Mouse (Mus musculus) limb, embryonic 10.5 days (tissue): ENCODE measurements at regions not wholly inside any gene's neighbourhood (a gene's known extent, or its start where the extent isn't known, plus 50 kb on each side); places are given as distances from the start of the nearest gene placed in this dataset.

Experiments used
- DNase-seq: peaks from one replicate; pipeline ENCODE4 v3.0.0-alpha.2; 2017; ENCODE audit warnings: low spot score
- H3K27ac ChIP-seq: fragments of 300-500 bp; sonication (generic); 2 replicates; pipeline ENCODE4 v1.5.1; 2016; ENCODE audit warnings: mild to moderate bottlenecking
- H3K27me3 ChIP-seq: fragments of 300-500 bp; sonication (generic); 2 replicates; pipeline ENCODE4 v1.6.1; 2016; ENCODE audit warnings: low read depth, mild to moderate bottlenecking; ENCODE audit not compliant: poor library complexity, severe bottlenecking
- H3K36me3 ChIP-seq: fragments of 300-500 bp; sonication (generic); 2 replicates; pipeline ENCODE4 v1.6.1; 2016; ENCODE audit warnings: mild to moderate bottlenecking, moderate library complexity
- H3K4me1 ChIP-seq: fragments of 300-500 bp; sonication (generic); 2 replicates; pipeline ENCODE4 v1.6.1; 2016
- H3K4me3 ChIP-seq: fragments of 300-500 bp; sonication (generic); 2 replicates; pipeline ENCODE4 v1.5.1; 2016; ENCODE audit warnings: mild to moderate bottlenecking, moderate library complexity
- H3K9me3 ChIP-seq: fragments of 300-500 bp; sonication (generic); replicated peaks from 2 replicates; pipeline ENCODE4 v1.6.1; 2016; ENCODE audit warnings: mild to moderate bottlenecking
- WGBS: fragments of 180-500 bp; shearing (Covaris S2); methylation state at CpG from one replicate; pipeline ENCODE4 v1.1.7; 2016; 5-methylcytosine and 5-hydroxymethylcytosine counted together

GRCm38 (mm10) chr2:116165871-116166770 is 100.5 kb upstream of the Meis2 start:
- H3K9me3 ChIP-seq, result no peaks in the 10 kb centered on the region
- WGBS, result 89% methylated on average over 16 of the region's 16 CpGs
- H3K27ac ChIP-seq, result no peak overlapping the region
- H3K36me3 ChIP-seq, result no peaks in the 10 kb centered on the region
- no peak for DNase-seq
- no peaks in the 10 kb centered on the region for H3K27me3 ChIP-seq
- H3K4me3 ChIP-seq, result no peak overlapping the region
- H3K4me1 ChIP-seq, result no peaks in the 10 kb centered on the region
